Mouse (Mus musculus): ENCODE data around the gene Gpr107. TPM values are rescaled to one million over a fixed set of nuclear protein-coding genes. Genes with fewer than 3 reads are reported as not detected.
A peak's percentile ranks its signal among the peaks of the same experiment; 100 is the strongest.

Gpr107 gene
- polyA plus RNA-seq, 1 experiment from 2014 or later: 17.3 TPM

GRCm38 (mm10) chr2:31123493-31123892 is 28.6 kb upstream of the Gpr107 start:
- 67% methylated on average over 5 of the region's 5 CpGs for WGBS
- Histone ChIP-seq H3K4me2 (no peak overlapping the region), H3K4me1 (replicated peaks; ENCODE audit: control insufficient read depth, insufficient read depth, low read length) (peaks cover 44% of the 10 kb centered on the region), H3K9ac (ENCODE audit: low read depth, low read length) (no peak overlapping the region), H3K9me3 (ENCODE audit: control insufficient read depth, low read length) (no peaks in the 10 kb centered on the region), H3K4me3 (ENCODE audit: low read depth, low read length) (no peak overlapping the region), H3K27ac (ENCODE audit: low read depth, low read length) (no peak overlapping the region), H3K36me3 (ENCODE audit: control insufficient read depth, insufficient read depth, low read length) (no peaks in the 10 kb centered on the region), H3K27me3 (replicated peaks; ENCODE audit: control insufficient read depth, insufficient read depth, low read length) (no peaks in the 10 kb centered on the region)
- no peak for DNase-seq (ENCODE audit: low spot score)
- ATAC-seq (replicated peaks; ENCODE audit: low FRiP score): no peak

DNA sequence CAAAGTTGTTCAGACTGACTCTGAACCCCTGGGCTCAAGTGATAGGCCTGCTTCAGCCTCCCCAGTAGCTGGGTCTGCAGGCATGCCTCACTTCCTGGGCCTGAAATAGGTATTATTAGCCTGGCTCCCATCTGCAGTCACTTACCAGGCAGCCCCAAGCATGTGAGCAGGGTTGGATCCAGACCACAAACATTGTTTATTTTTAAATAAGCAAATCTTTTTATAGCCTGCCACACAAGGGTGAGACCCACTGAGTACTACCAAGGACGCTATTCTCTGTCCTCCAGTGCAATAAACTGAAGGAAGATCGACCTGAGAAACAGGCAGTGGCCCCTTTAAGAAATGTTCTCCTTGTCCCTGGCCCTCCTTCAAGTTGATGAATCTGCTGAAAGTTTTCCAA is 27.4 kb upstream of the Gpr107 start:
- peaks cover 44% of the 10 kb centered on the region for H3K4me1 ChIP-seq (replicated peaks; ENCODE audit: control insufficient read depth, insufficient read depth, low read length)
- no peaks in the 10 kb centered on the region for H3K27me3 ChIP-seq (replicated peaks; ENCODE audit: control insufficient read depth, insufficient read depth, low read length)
- H3K36me3 ChIP-seq (ENCODE audit: control insufficient read depth, insufficient read depth, low read length): no peaks in the 10 kb centered on the region
- no peak overlapping the region for H3K9ac ChIP-seq (ENCODE audit: low read depth, low read length)
- 61% methylated on average over 2 of the region's 2 CpGs for WGBS
- H3K4me3 ChIP-seq (ENCODE audit: low read depth, low read length): no peak overlapping the region
- DNase-seq (ENCODE audit: low spot score): no peak
- peak overlapping the region; percentile 9; the same call in 1 of the 2 replicates for H3K27ac ChIP-seq (ENCODE audit: low read depth, low read length)
- H3K9me3 ChIP-seq (ENCODE audit: control insufficient read depth, low read length): no peaks in the 10 kb centered on the region
- peak overlapping the region; percentile 19; the same call in 1 of the 2 replicates for H3K4me2 ChIP-seq
- ATAC-seq (replicated peaks; ENCODE audit: low FRiP score): no peak

DNA sequence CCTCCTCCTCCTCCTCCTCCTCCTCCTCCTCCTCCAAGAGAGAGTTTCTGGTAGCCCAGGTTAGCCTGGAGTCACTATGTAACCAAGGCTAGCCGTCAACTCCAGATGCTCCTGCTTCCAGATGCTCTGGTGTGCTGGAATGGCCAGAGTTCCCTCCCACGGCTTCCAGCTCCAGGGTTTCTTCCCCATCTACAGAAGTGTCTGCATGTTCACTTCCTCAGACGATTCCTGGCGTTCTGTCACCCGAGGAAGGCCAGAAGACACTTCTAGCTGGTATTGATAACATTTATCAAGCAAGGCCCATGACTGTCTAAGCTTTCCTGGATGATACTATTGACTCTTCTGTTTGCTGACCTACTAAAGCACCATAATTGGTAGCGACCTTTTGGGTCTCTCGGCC is 27.0 kb upstream of the Gpr107 start:
- Histone ChIP-seq H3K4me3 (ENCODE audit: low read depth, low read length) (no peak overlapping the region), H3K9me3 (ENCODE audit: control insufficient read depth, low read length) (no peaks in the 10 kb centered on the region), H3K4me1 (replicated peaks; ENCODE audit: control insufficient read depth, insufficient read depth, low read length) (peaks cover 44% of the 10 kb centered on the region), H3K27me3 (replicated peaks; ENCODE audit: control insufficient read depth, insufficient read depth, low read length) (no peaks in the 10 kb centered on the region), H3K36me3 (ENCODE audit: control insufficient read depth, insufficient read depth, low read length) (no peaks in the 10 kb centered on the region), H3K27ac (ENCODE audit: low read depth, low read length) (no peak overlapping the region), H3K9ac (ENCODE audit: low read depth, low read length) (no peak overlapping the region), H3K4me2 (no peak overlapping the region)
- DNase-seq (ENCODE audit: low spot score) (no peak), ATAC-seq (replicated peaks; ENCODE audit: low FRiP score) (no peak; the same call in 1 of the 2 replicates)
- WGBS: 37% methylated on average over 7 of the region's 7 CpGs

GRCm38 (mm10) chr2:31126048-31126447 is 26.1 kb upstream of the Gpr107 start:
- Histone ChIP-seq H3K36me3 (ENCODE audit: control insufficient read depth, insufficient read depth, low read length) (no peaks in the 10 kb centered on the region), H3K27me3 (replicated peaks; ENCODE audit: control insufficient read depth, insufficient read depth, low read length) (no peaks in the 10 kb centered on the region), H3K9ac (ENCODE audit: low read depth, low read length) (no peak overlapping the region), H3K4me3 (ENCODE audit: low read depth, low read length) (no peak overlapping the region), H3K4me2 (no peak overlapping the region), H3K27ac (ENCODE audit: low read depth, low read length) (peak overlapping the region; percentile 32; the same call in 1 of the 2 replicates), H3K4me1 (replicated peaks; ENCODE audit: control insufficient read depth, insufficient read depth, low read length) (peaks cover 53% of the 10 kb centered on the region), H3K9me3 (ENCODE audit: control insufficient read depth, low read length) (no peaks in the 10 kb centered on the region)
- DNase-seq (ENCODE audit: low spot score): no peak
- no peak for ATAC-seq (replicated peaks; ENCODE audit: low FRiP score)
- 87% methylated on average over 9 of the region's 9 CpGs for WGBS

GRCm38 (mm10) chr2:31127219-31127618 is 24.9 kb upstream of the Gpr107 start:
- no peak for DNase-seq (ENCODE audit: low spot score)
- Histone ChIP-seq H3K27me3 (replicated peaks; ENCODE audit: control insufficient read depth, insufficient read depth, low read length) (no peaks in the 10 kb centered on the region), H3K36me3 (ENCODE audit: control insufficient read depth, insufficient read depth, low read length) (no peaks in the 10 kb centered on the region), H3K4me1 (replicated peaks; ENCODE audit: control insufficient read depth, insufficient read depth, low read length) (peaks cover 60% of the 10 kb centered on the region), H3K27ac (ENCODE audit: low read depth, low read length) (peak overlapping the region; percentile 38; the same call in 1 of the 2 replicates), H3K4me3 (ENCODE audit: low read depth, low read length) (no peak overlapping the region), H3K4me2 (no peak overlapping the region; the same call in 1 of the 2 replicates), H3K9ac (ENCODE audit: low read depth, low read length) (peak overlapping the region; percentile 40; the same call in 1 of the 2 replicates), H3K9me3 (ENCODE audit: control insufficient read depth, low read length) (no peaks in the 10 kb centered on the region)
- ATAC-seq (replicated peaks; ENCODE audit: low FRiP score): no peak
- WGBS: 66% methylated on average over 7 of the region's 7 CpGs

GRCm38 (mm10) chr2:31127899-31128298 is 24.2 kb upstream of the Gpr107 start:
- no peaks in the 10 kb centered on the region for H3K36me3 ChIP-seq (ENCODE audit: control insufficient read depth, insufficient read depth, low read length)
- no peak overlapping the region for H3K4me3 ChIP-seq (ENCODE audit: low read depth, low read length)
- no peak overlapping the region for H3K4me2 ChIP-seq
- H3K27ac ChIP-seq (ENCODE audit: low read depth, low read length): no peak overlapping the region
- H3K9ac ChIP-seq (ENCODE audit: low read depth, low read length): no peak overlapping the region
- no peaks in the 10 kb centered on the region for H3K27me3 ChIP-seq (replicated peaks; ENCODE audit: control insufficient read depth, insufficient read depth, low read length)
- H3K4me1 ChIP-seq (replicated peaks; ENCODE audit: control insufficient read depth, insufficient read depth, low read length): peaks cover 64% of the 10 kb centered on the region
- WGBS: 59% methylated on average over 4 of the region's 4 CpGs
- peak; percentile 51; the same call in 1 of the 2 replicates for ATAC-seq (replicated peaks; ENCODE audit: low FRiP score)
- no peaks in the 10 kb centered on the region for H3K9me3 ChIP-seq (ENCODE audit: control insufficient read depth, low read length)
- no peak for DNase-seq (ENCODE audit: low spot score)

GRCm38 (mm10) chr2:31129742-31130518 is 22.2 kb upstream of the Gpr107 start:
- DNase-seq (ENCODE audit: low spot score) (no peak), ATAC-seq (replicated peaks; ENCODE audit: low FRiP score) (no peak)
- Histone ChIP-seq H3K27me3 (replicated peaks; ENCODE audit: control insufficient read depth, insufficient read depth, low read length) (no peaks in the 10 kb centered on the region), H3K9ac (ENCODE audit: low read depth, low read length) (no peak overlapping the region), H3K4me2 (no peak overlapping the region), H3K27ac (ENCODE audit: low read depth, low read length) (peak overlapping the region; percentile 65), H3K36me3 (ENCODE audit: control insufficient read depth, insufficient read depth, low read length) (no peaks in the 10 kb centered on the region), H3K4me3 (ENCODE audit: low read depth, low read length) (no peak overlapping the region), H3K4me1 (replicated peaks; ENCODE audit: control insufficient read depth, insufficient read depth, low read length) (peaks cover 58% of the 10 kb centered on the region), H3K9me3 (ENCODE audit: control insufficient read depth, low read length) (no peaks in the 10 kb centered on the region)
- WGBS: 71% methylated on average over 14 of the region's 14 CpGs

DNA sequence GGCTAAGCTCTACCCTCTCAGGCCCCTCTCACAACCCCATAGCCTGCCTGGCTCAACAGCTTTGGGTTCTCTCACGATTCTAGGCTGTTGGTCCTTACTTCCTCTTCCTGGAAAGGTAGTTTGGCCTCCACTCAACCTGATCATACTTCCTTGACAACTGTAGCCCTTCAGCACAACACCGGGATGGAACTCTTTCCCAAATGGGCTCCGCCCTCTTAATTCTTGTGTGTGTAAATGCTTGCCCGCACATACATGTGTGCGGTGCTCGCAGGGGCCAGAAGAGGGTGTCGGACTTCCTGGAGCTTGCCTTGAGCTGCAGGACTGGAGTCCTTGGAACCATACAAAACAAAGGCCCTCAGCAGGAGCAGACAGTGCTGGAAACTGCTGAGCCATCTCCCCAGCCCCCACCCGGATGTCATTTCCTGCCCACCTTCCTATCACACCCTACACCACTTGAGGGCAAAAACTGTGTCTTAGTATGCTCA is 21.3 kb upstream of the Gpr107 start:
- ATAC-seq (replicated peaks; ENCODE audit: low FRiP score) (0 out of 2 replicates have a peak, but pooled peaks have one; percentile 42), DNase-seq (ENCODE audit: low spot score) (no peak)
- Histone ChIP-seq H3K4me2 (peak overlapping the region; percentile 44), H3K4me3 (ENCODE audit: low read depth, low read length) (no peak overlapping the region), H3K36me3 (ENCODE audit: control insufficient read depth, insufficient read depth, low read length) (no peaks in the 10 kb centered on the region), H3K4me1 (replicated peaks; ENCODE audit: control insufficient read depth, insufficient read depth, low read length) (peaks cover 57% of the 10 kb centered on the region), H3K27me3 (replicated peaks; ENCODE audit: control insufficient read depth, insufficient read depth, low read length) (no peaks in the 10 kb centered on the region), H3K9ac (ENCODE audit: low read depth, low read length) (peak overlapping the region; percentile 34; the same call in 1 of the 2 replicates), H3K27ac (ENCODE audit: low read depth, low read length) (peak overlapping the region; percentile 65), H3K9me3 (ENCODE audit: control insufficient read depth, low read length) (no peaks in the 10 kb centered on the region)
- 46% methylated on average over 8 of the region's 8 CpGs for WGBS

DNA sequence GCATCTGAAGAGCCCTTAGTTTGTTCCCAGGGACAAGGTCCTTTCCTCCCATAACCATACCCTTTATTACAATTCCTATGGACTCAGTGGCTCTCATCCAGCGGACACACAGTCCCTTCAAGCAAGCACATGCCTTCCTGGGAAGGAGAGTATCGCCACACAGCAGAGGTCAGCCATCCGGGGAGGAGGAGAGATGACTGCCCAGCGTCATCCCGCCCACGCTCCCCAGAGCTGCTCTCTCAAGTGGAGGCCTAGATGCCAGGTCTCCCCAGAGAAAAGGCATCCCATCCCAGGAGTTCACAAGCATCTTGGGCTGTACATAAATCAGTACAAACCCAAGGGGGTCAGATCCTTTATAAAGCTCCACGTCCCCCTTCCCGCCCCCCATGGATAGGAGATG is 19.4 kb upstream of the Gpr107 start:
- ATAC-seq (replicated peaks; ENCODE audit: low FRiP score) (no peak), DNase-seq (ENCODE audit: low spot score) (no peak)
- WGBS: 76% methylated on average over 8 of the region's 8 CpGs
- Histone ChIP-seq H3K9ac (ENCODE audit: low read depth, low read length) (no peak overlapping the region), H3K27me3 (replicated peaks; ENCODE audit: control insufficient read depth, insufficient read depth, low read length) (no peaks in the 10 kb centered on the region), H3K4me3 (ENCODE audit: low read depth, low read length) (no peak overlapping the region), H3K36me3 (ENCODE audit: control insufficient read depth, insufficient read depth, low read length) (no peaks in the 10 kb centered on the region), H3K9me3 (ENCODE audit: control insufficient read depth, low read length) (no peaks in the 10 kb centered on the region), H3K4me1 (replicated peaks; ENCODE audit: control insufficient read depth, insufficient read depth, low read length) (peaks cover 54% of the 10 kb centered on the region), H3K4me2 (no peak overlapping the region), H3K27ac (ENCODE audit: low read depth, low read length) (no peak overlapping the region)
